Mouse (Mus musculus) stomach, postnatal 0 days (tissue): Measurements from ENCODE around the gene Nxph4.

Source experiments
- CTCF ChIP-seq: IDR thresholded peaks from 2 replicates; pipeline ENCODE4 v1.5.1; 2016; ENCODE audit warnings: antibody characterized with exemption, low read depth, mild to moderate bottlenecking, moderate library complexity
- EP300 ChIP-seq: optimal IDR thresholded peaks from 2 replicates; pipeline ENCODE3; 2016; ENCODE audit warnings: antibody characterized with exemption

- TF ChIP-seq CTCF = no peak
- no peak for TF ChIP-seq EP300
Measured at GRCm38 (mm10) chr10:127520714-127521357, 13.5 kb downstream of the Nxph4 start.
